10 mouse cellular contexts compared by ENCODE assay signal in the genomic region with DNA sequence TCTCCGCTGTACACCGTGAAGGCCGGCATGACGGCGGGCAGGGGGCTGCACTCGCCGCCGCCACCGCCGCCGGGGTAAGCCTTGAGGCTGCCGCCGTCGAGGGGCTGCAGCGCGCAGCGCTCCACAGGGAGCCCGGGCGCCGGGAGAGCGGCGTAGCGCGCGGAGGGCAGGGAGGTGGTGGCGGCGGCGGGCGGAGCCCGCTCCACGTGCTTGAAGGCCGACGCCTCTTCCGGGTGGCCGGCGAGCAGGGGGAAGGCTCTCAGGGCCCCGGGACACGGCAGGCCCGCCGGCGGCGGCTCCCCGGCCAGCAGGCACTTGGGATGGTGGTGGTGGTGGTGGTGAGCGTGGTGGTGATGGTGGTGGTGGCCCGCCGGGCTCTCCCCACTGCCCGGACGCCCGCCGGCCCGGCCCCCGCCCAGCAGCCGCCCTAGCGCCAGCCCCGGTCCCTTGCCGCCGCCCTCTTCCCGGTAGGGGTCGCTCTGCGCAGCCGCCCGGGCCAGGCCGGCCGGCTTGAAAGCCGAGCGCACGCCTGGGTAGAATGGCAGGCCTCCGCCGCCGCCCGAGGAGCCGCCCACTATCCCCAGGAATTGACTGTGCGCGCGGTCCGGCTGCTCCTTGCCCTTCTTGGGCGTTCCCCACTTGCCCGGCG. TPM values are rescaled to one million over a fixed set of nuclear protein-coding genes. Genes with fewer than 3 reads are reported as not detected.
DNase-seq lines count a peak whose midpoint lies in the region; ATAC-seq lines count a peak whose summit lies in the region.
"Had no signal": no experiment of that assay in that cellular context is flagged by ENCODE, and none has a peak within 500 bp of the region (broad histone marks: within the 10 kb centered on the region; RNA-seq: fewer than 3 reads in every experiment).

No protein-coding gene starts in this region.

- WGBS in heart, embryonic 12.5 days = 1% methylated on average over 60 of the region's 79 CpGs
- WGBS in forebrain, embryonic 13.5 days = under 1% methylated on average over 60 of the region's 79 CpGs
- WGBS in midbrain, embryonic 16.5 days = 0% methylated on average over 37 of the region's 79 CpGs

- no peak overlapping the region for H3K27ac ChIP-seq in heart, embryonic 12.5 days (ENCODE audit: poor library complexity, severe bottlenecking)
- H3K27ac ChIP-seq in forebrain, embryonic 13.5 days = no peak overlapping the region
- H3K27ac ChIP-seq in midbrain, embryonic 16.5 days (ENCODE audit: low read length) = no peak overlapping the region

- H3K4me2 ChIP-seq in heart, embryonic 12.5 days = peak overlapping the region; percentile 76
- H3K4me2 ChIP-seq in forebrain, embryonic 13.5 days = peak overlapping the region; percentile 57
- peak overlapping the region; percentile 46 for H3K4me2 ChIP-seq in midbrain, embryonic 16.5 days (ENCODE audit: low read length)

- H3K9me3 ChIP-seq in heart, embryonic 12.5 days (replicated peaks) = no peaks in the 10 kb centered on the region
- no peaks in the 10 kb centered on the region for H3K9me3 ChIP-seq in forebrain, embryonic 13.5 days (replicated peaks)
- H3K9me3 ChIP-seq in midbrain, embryonic 16.5 days (replicated peaks; ENCODE audit: control insufficient read depth, low read length, poor library complexity, severe bottlenecking) = no peaks in the 10 kb centered on the region

- intact Hi-C loops in left cerebral cortex, postnatal 36 days (cut with DNase I) = no loop called here

- no peak overlapping the region for H3K9ac ChIP-seq in heart, embryonic 12.5 days
- H3K9ac ChIP-seq in forebrain, embryonic 13.5 days = 0 out of 2 replicates have a peak overlapping the region, but pooled peaks have one; percentile 46
- H3K9ac ChIP-seq in midbrain, embryonic 16.5 days (ENCODE audit: low read depth, low read length) = no peak overlapping the region

- DNase-seq in heart, adult 11 months = no peak
- DNase-seq in R1 (ENCODE audit: low read depth, low spot score) = peak; percentile 83
- DNase-seq in kidney, postnatal 14 days = peak; percentile 15
- DNase-seq in left cerebral cortex, postnatal 36 days (ENCODE audit: low spot score in 2 of 2) = no peak
- DNase-seq in right cerebral cortex, postnatal 10 days (ENCODE audit: low spot score in 2 of 2) = no peak

- peak; percentile 63 for ATAC-seq in heart, embryonic 12.5 days (ENCODE audit: insufficient number of reproducible peaks, low FRiP score)
- ATAC-seq in forebrain, embryonic 13.5 days = peak; percentile 86
- ATAC-seq in midbrain, embryonic 16.5 days = peak; percentile 69
- ATAC-seq: Patski had no signal

- H3K27me3 ChIP-seq in heart, embryonic 12.5 days (replicated peaks) = peaks cover 84% of the 10 kb centered on the region
- H3K27me3 ChIP-seq in forebrain, embryonic 13.5 days = peaks cover 100% of the 10 kb centered on the region
- peaks cover 69% of the 10 kb centered on the region for H3K27me3 ChIP-seq in midbrain, embryonic 16.5 days (ENCODE audit: control insufficient read depth, insufficient read depth, low read depth, low read length)

- peak overlapping the region; percentile 50 for H3K4me3 ChIP-seq in heart, embryonic 12.5 days
- peak overlapping the region; percentile 37 for H3K4me3 ChIP-seq in forebrain, embryonic 13.5 days
- H3K4me3 ChIP-seq in midbrain, embryonic 16.5 days (ENCODE audit: low read depth, low read length) = peak overlapping the region; percentile 28

- no peaks in the 10 kb centered on the region for H3K36me3 ChIP-seq in heart, embryonic 12.5 days
- H3K36me3 ChIP-seq in forebrain, embryonic 13.5 days (ENCODE audit: poor library complexity, severe bottlenecking) = no peaks in the 10 kb centered on the region
- H3K36me3 ChIP-seq in midbrain, embryonic 16.5 days (ENCODE audit: control insufficient read depth, insufficient read depth, low read length) = no peaks in the 10 kb centered on the region

- peaks cover 18% of the 10 kb centered on the region for H3K4me1 ChIP-seq in heart, embryonic 12.5 days (replicated peaks)
- H3K4me1 ChIP-seq in forebrain, embryonic 13.5 days = peaks cover 21% of the 10 kb centered on the region
- H3K4me1 ChIP-seq in midbrain, embryonic 16.5 days (ENCODE audit: control insufficient read depth, insufficient read depth, low read length) = peaks cover 12% of the 10 kb centered on the region; the same call in 1 of the 2 replicates

RNA-seq across cellular contexts. Expression of a gene that starts 6.7 kb away (rescaled TPM):
- polyA plus RNA-seq in heart, embryonic 12.5 days (2016; fragmentation: Nextera tagmentation; extraction: Ambion mirVana) = not detected in 2 replicates
- 0.38 and 0.46 TPM in 2 replicates for polyA plus RNA-seq in forebrain, embryonic 13.5 days (2015; fragmentation: Nextera tagmentation; extraction: Ambion mirVana)
- polyA plus RNA-seq in midbrain, embryonic 16.5 days (2015; fragmentation: Nextera tagmentation; extraction: Ambion mirVana) = 0.24 and 0.32 TPM in 2 replicates
- not detected for total RNA-seq in left cerebral cortex, postnatal 36 days (2021)
- polyA plus RNA-seq: large intestine, adult 2 months; Patski had no signal

RNA-seq across cellular contexts. Expression of a gene that starts 48.4 kb away (rescaled TPM):
- polyA plus RNA-seq in heart, embryonic 12.5 days (2016; fragmentation: Nextera tagmentation; extraction: Ambion mirVana) = 30.5 and 31.1 TPM in 2 replicates
- 68.8 and 72.1 TPM in 2 replicates for polyA plus RNA-seq in forebrain, embryonic 13.5 days (2015; fragmentation: Nextera tagmentation; extraction: Ambion mirVana)
- 75.0 and 78.6 TPM in 2 replicates for polyA plus RNA-seq in midbrain, embryonic 16.5 days (2015; fragmentation: Nextera tagmentation; extraction: Ambion mirVana)
- 10 to 100 TPM; 28.8 to 38.9 TPM for total RNA-seq in left cerebral cortex, postnatal 36 days (2021)

Comparison
In these comparisons a context has a peak if more than half of its experiments do, and no peak if none do; other contexts are left out.
1. DNase-seq: peak in R1 (single experiment) and kidney, postnatal 14 days (single experiment); none in heart, adult 11 months (single experiment), left cerebral cortex, postnatal 36 days (0 of 2) and right cerebral cortex, postnatal 10 days (0 of 2).
2. Peak in every context shown above with its lines, with median percentiles within 50 percentile points of each other: ATAC-seq, H3K4me2 ChIP-seq and H3K4me3 ChIP-seq.